Mouse (Mus musculus) neural tube, embryonic 15.5 days (tissue): ENCODE results near the gene Wdr63. TPM values are rescaled to one million over a fixed set of nuclear protein-coding genes. Genes with fewer than 3 reads are reported as not detected.

Experiments used
- ATAC-seq: fragments of 200-750 bp; cut with Nextera tagmentation; 2 replicates; pipeline ENCODE4 v1.8.0; 2017; ENCODE audit warnings: mild to moderate bottlenecking, moderate TSS enrichment, moderate library complexity; ENCODE audit not compliant: low FRiP score
- H3K27ac ChIP-seq: fragments of 300-500 bp; sonication (generic); replicated peaks from 2 replicates; pipeline ENCODE4 v1.5.1; 2015; ENCODE audit warnings: mild to moderate bottlenecking, inconsistent platforms
- H3K27me3 ChIP-seq: fragments of 300-500 bp; sonication (generic); replicated peaks from 2 replicates; pipeline ENCODE4 v1.6.1; 2015; ENCODE audit warnings: inconsistent platforms
- H3K36me3 ChIP-seq: fragments of 300-500 bp; sonication (generic); 2 replicates; pipeline ENCODE4 v1.6.1; 2015; ENCODE audit warnings: inconsistent platforms
- H3K4me1 ChIP-seq: fragments of 300-500 bp; sonication (generic); 2 replicates; pipeline ENCODE4 v1.6.1; 2015; ENCODE audit warnings: inconsistent platforms
- H3K4me2 ChIP-seq: fragments of 300-500 bp; sonication (generic); 2 replicates; pipeline ENCODE4 v1.6.1; 2015; ENCODE audit warnings: inconsistent platforms, mild to moderate bottlenecking, moderate library complexity
- H3K4me3 ChIP-seq: fragments of 300-500 bp; sonication (generic); replicated peaks from 2 replicates; pipeline ENCODE4 v1.5.1; 2015; ENCODE audit warnings: mild to moderate bottlenecking, inconsistent platforms
- H3K9ac ChIP-seq: fragments of 300-500 bp; sonication (generic); replicated peaks from 2 replicates; pipeline ENCODE4 v1.6.1; 2015; ENCODE audit warnings: mild to moderate bottlenecking, inconsistent platforms
- H3K9me3 ChIP-seq: fragments of 300-500 bp; sonication (generic); replicated peaks from 2 replicates; pipeline ENCODE4 v1.6.1; 2016; ENCODE audit warnings: inconsistent platforms
- WGBS: fragments of 180-500 bp; shearing (Covaris S2); methylation state at CpG from one replicate; pipeline ENCODE4 v1.1.7; 2015; ENCODE audit warnings: mixed read lengths; 5-methylcytosine and 5-hydroxymethylcytosine counted together
- polyA plus RNA-seq: library from polyadenylated mRNA; unstranded; fragments of >200 nt; fragmentation: Nextera tagmentation; extraction: Ambion mirVana; gene quantifications from 2 replicates; pipeline ENCODE4 v1.2.1, GENCODE M21; 2015

Wdr63 gene
- polyA plus RNA-seq, 1 experiment from 2014 or later: 0.40 TPM

GRCm38 (mm10) chr3:146146131-146146530 lies 38.2 kb upstream of the Wdr63 start:
- Histone ChIP-seq H3K27me3 (peaks cover 15% of the 10 kb centered on the region), H3K4me2 (no peak overlapping the region), H3K27ac (no peak overlapping the region), H3K9ac (no peak overlapping the region), H3K36me3 (no peaks in the 10 kb centered on the region), H3K9me3 (no peaks in the 10 kb centered on the region), H3K4me1 (peaks cover 11% of the 10 kb centered on the region), H3K4me3 (no peak overlapping the region)
- 86% methylated on average over 5 of the region's 5 CpGs for WGBS
- no peak for ATAC-seq

- 65% methylated on average over 5 of the region's 5 CpGs for WGBS
- Histone ChIP-seq H3K4me3 (no peak overlapping the region), H3K27me3 (peaks cover 11% of the 10 kb centered on the region; the same call in 1 of the 2 replicates), H3K27ac (no peak overlapping the region), H3K36me3 (no peaks in the 10 kb centered on the region), H3K4me2 (no peak overlapping the region), H3K4me1 (peaks cover 9% of the 10 kb centered on the region), H3K9me3 (no peaks in the 10 kb centered on the region), H3K9ac (no peak overlapping the region)
- no peak for ATAC-seq
Observed at GRCm38 (mm10) chr3:146145501-146145900, 37.6 kb upstream of the Wdr63 start.

- Histone ChIP-seq H3K4me1 (no peaks in the 10 kb centered on the region), H3K9me3 (no peaks in the 10 kb centered on the region), H3K4me2 (no peak overlapping the region), H3K27me3 (no peaks in the 10 kb centered on the region), H3K36me3 (no peaks in the 10 kb centered on the region), H3K27ac (no peak overlapping the region), H3K9ac (no peak overlapping the region), H3K4me3 (no peak overlapping the region)
- no peak for ATAC-seq
- 80% methylated on average over 7 of the region's 7 CpGs for WGBS
Observed at GRCm38 (mm10) chr3:146142523-146142922, 34.6 kb upstream of the Wdr63 start.

- Histone ChIP-seq H3K27me3 (no peaks in the 10 kb centered on the region), H3K4me3 (no peak overlapping the region), H3K9me3 (no peaks in the 10 kb centered on the region), H3K4me2 (no peak overlapping the region), H3K9ac (no peak overlapping the region), H3K27ac (no peak overlapping the region), H3K36me3 (no peaks in the 10 kb centered on the region), H3K4me1 (no peaks in the 10 kb centered on the region)
- WGBS: 96% methylated on average over 7 of the region's 7 CpGs
- no peak for ATAC-seq
Observed at GRCm38 (mm10) chr3:146140276-146140675, 32.3 kb upstream of the Wdr63 start.

GRCm38 (mm10) chr3:146136422-146136821 lies 28.5 kb upstream of the Wdr63 start:
- ATAC-seq: no peak
- H3K36me3 ChIP-seq: no peaks in the 10 kb centered on the region
- no peak overlapping the region for H3K4me3 ChIP-seq
- H3K4me1 ChIP-seq: no peaks in the 10 kb centered on the region
- no peak overlapping the region for H3K4me2 ChIP-seq
- no peaks in the 10 kb centered on the region for H3K9me3 ChIP-seq
- 43% methylated on average over 10 of the region's 10 CpGs for WGBS
- H3K27ac ChIP-seq: no peak overlapping the region
- no peak overlapping the region for H3K9ac ChIP-seq
- no peaks in the 10 kb centered on the region for H3K27me3 ChIP-seq

- Histone ChIP-seq H3K4me3 (no peak overlapping the region), H3K9ac (no peak overlapping the region), H3K27me3 (no peaks in the 10 kb centered on the region), H3K27ac (no peak overlapping the region), H3K4me2 (no peak overlapping the region), H3K9me3 (no peaks in the 10 kb centered on the region), H3K4me1 (no peaks in the 10 kb centered on the region), H3K36me3 (no peaks in the 10 kb centered on the region)
- WGBS: 92% methylated on average over 2 of the region's 2 CpGs
- no peak for ATAC-seq
Observed at GRCm38 (mm10) chr3:146135417-146135816, 27.5 kb upstream of the Wdr63 start.

GRCm38 (mm10) chr3:146134834-146135233 lies 26.9 kb upstream of the Wdr63 start:
- no peak overlapping the region for H3K4me2 ChIP-seq
- H3K4me3 ChIP-seq: no peak overlapping the region
- H3K9me3 ChIP-seq: no peaks in the 10 kb centered on the region
- H3K9ac ChIP-seq: no peak overlapping the region
- no peak for ATAC-seq
- no peaks in the 10 kb centered on the region for H3K4me1 ChIP-seq
- H3K27me3 ChIP-seq: no peaks in the 10 kb centered on the region
- H3K36me3 ChIP-seq: no peaks in the 10 kb centered on the region
- 82% methylated on average over 9 of the region's 9 CpGs for WGBS
- no peak overlapping the region for H3K27ac ChIP-seq

GRCm38 (mm10) chr3:146127205-146127604 lies 19.3 kb upstream of the Wdr63 start:
- Histone ChIP-seq H3K27ac (no peak overlapping the region), H3K4me1 (peaks cover 4% of the 10 kb centered on the region; the same call in 1 of the 2 replicates), H3K27me3 (no peaks in the 10 kb centered on the region), H3K4me2 (no peak overlapping the region), H3K9me3 (no peaks in the 10 kb centered on the region), H3K36me3 (no peaks in the 10 kb centered on the region), H3K4me3 (no peak overlapping the region), H3K9ac (no peak overlapping the region)
- 71% methylated on average over 6 of the region's 6 CpGs for WGBS
- no peak for ATAC-seq

GRCm38 (mm10) chr3:146123464-146123825 lies 15.5 kb upstream of the Wdr63 start:
- no peak overlapping the region for H3K9ac ChIP-seq
- H3K9me3 ChIP-seq: no peaks in the 10 kb centered on the region
- peaks cover 4% of the 10 kb centered on the region; the same call in 1 of the 2 replicates for H3K27me3 ChIP-seq
- peaks cover 12% of the 10 kb centered on the region for H3K4me1 ChIP-seq
- ATAC-seq: no peak
- no peak overlapping the region for H3K4me2 ChIP-seq
- H3K36me3 ChIP-seq: no peaks in the 10 kb centered on the region
- WGBS: 66% methylated on average over 9 of the region's 9 CpGs
- no peak overlapping the region for H3K4me3 ChIP-seq
- no peak overlapping the region for H3K27ac ChIP-seq

GRCm38 (mm10) chr3:146122807-146123463 lies 15.0 kb upstream of the Wdr63 start:
- H3K4me3 ChIP-seq: no peak overlapping the region
- no peak overlapping the region for H3K4me2 ChIP-seq
- 78% methylated on average over 8 of the region's 8 CpGs for WGBS
- no peaks in the 10 kb centered on the region for H3K9me3 ChIP-seq
- H3K4me1 ChIP-seq: peaks cover 12% of the 10 kb centered on the region
- no peak for ATAC-seq
- no peak overlapping the region for H3K27ac ChIP-seq
- H3K27me3 ChIP-seq: peaks cover 9% of the 10 kb centered on the region
- H3K9ac ChIP-seq: no peak overlapping the region
- H3K36me3 ChIP-seq: no peaks in the 10 kb centered on the region

- Histone ChIP-seq H3K4me1 (peaks cover 19% of the 10 kb centered on the region), H3K36me3 (no peaks in the 10 kb centered on the region), H3K27me3 (peaks cover 17% of the 10 kb centered on the region), H3K4me3 (no peak overlapping the region), H3K9me3 (no peaks in the 10 kb centered on the region), H3K27ac (no peak overlapping the region), H3K4me2 (no peak overlapping the region), H3K9ac (no peak overlapping the region)
- no peak for ATAC-seq
- 59% methylated on average over 3 of the region's 3 CpGs for WGBS
Observed at GRCm38 (mm10) chr3:146122125-146122420, 14.1 kb upstream of the Wdr63 start.

GRCm38 (mm10) chr3:146121310-146122124 lies 13.6 kb upstream of the Wdr63 start:
- Histone ChIP-seq H3K27me3 (peaks cover 23% of the 10 kb centered on the region), H3K36me3 (no peaks in the 10 kb centered on the region), H3K4me3 (no peak overlapping the region), H3K4me2 (peak overlapping the region; percentile 37), H3K9ac (no peak overlapping the region), H3K27ac (no peak overlapping the region), H3K4me1 (peaks cover 21% of the 10 kb centered on the region), H3K9me3 (no peaks in the 10 kb centered on the region)
- WGBS: 11% methylated on average over 25 of the region's 25 CpGs
- ATAC-seq: no peak
